Mouse (Mus musculus) embryonic facial prominence, embryonic 14.5 days (tissue): ENCODE measurements around the gene Rpl18. TPM values are rescaled to one million over a fixed set of nuclear protein-coding genes. Genes with fewer than 3 reads are reported as not detected.

Experiments
- ATAC-seq: fragments of 200-750 bp; cut with Nextera tagmentation; 2 replicates; pipeline ENCODE4 v1.8.0; 2017; ENCODE audit warnings: low read depth, moderate number of reproducible peaks, moderate TSS enrichment
- DNase-seq: peaks from one replicate; pipeline ENCODE4 v3.0.0-alpha.2; 2015; ENCODE audit warnings: low spot score
- H3K27ac ChIP-seq: fragments of 300-500 bp; sonication (generic); replicated peaks from 2 replicates; pipeline ENCODE4 v1.5.1; 2014; ENCODE audit warnings: low read depth, mild to moderate bottlenecking, low read length, moderate library complexity
- H3K27me3 ChIP-seq: fragments of 300-500 bp; sonication (generic); replicated peaks from 2 replicates; pipeline ENCODE4 v1.6.1; 2014; ENCODE audit warnings: low read length; ENCODE audit not compliant: control insufficient read depth, insufficient read depth
- H3K36me3 ChIP-seq: fragments of 300-500 bp; sonication (generic); 2 replicates; pipeline ENCODE4 v1.6.1; 2014; ENCODE audit warnings: low read length, mixed read lengths; ENCODE audit not compliant: control insufficient read depth, insufficient read depth
- H3K4me1 ChIP-seq: fragments of 300-500 bp; sonication (generic); 2 replicates; pipeline ENCODE4 v1.6.1; 2014; ENCODE audit warnings: antibody characterized with exemption, low read length; ENCODE audit not compliant: control insufficient read depth, insufficient read depth
- H3K4me2 ChIP-seq: fragments of 300-500 bp; sonication (generic); 2 replicates; pipeline ENCODE4 v1.6.1; 2014; ENCODE audit warnings: low read depth, mild to moderate bottlenecking, low read length, moderate library complexity, mixed read lengths
- H3K4me3 ChIP-seq: fragments of 300-500 bp; sonication (generic); 2 replicates; pipeline ENCODE4 v1.5.1; 2014; ENCODE audit warnings: low read depth, mild to moderate bottlenecking, low read length
- H3K9ac ChIP-seq: fragments of 300-500 bp; sonication (generic); 2 replicates; pipeline ENCODE4 v1.6.1; 2014; ENCODE audit warnings: low read depth, mild to moderate bottlenecking, low read length, moderate library complexity, mixed read lengths
- H3K9me3 ChIP-seq: fragments of 300-500 bp; sonication (generic); 2 replicates; pipeline ENCODE4 v1.6.1; 2016; ENCODE audit warnings: low read length; ENCODE audit not compliant: control insufficient read depth
- WGBS: fragments of 180-500 bp; shearing (Covaris S2); extraction: QIAGEN DNeasy Blood & Tissue Kit; methylation state at CpG from one replicate; pipeline ENCODE4 v1.1.7; 2014; 5-methylcytosine and 5-hydroxymethylcytosine counted together
- polyA plus RNA-seq: library from polyadenylated mRNA; unstranded; fragments of >200 nt; fragmentation: Nextera tagmentation; extraction: Ambion mirVana; gene quantifications from 2 replicates; pipeline ENCODE4 v1.2.1, GENCODE M21; 2014

The Rpl18 gene
- polyA plus RNA-seq, 1 experiment from 2014 or later: 1,204 TPM

DNA sequence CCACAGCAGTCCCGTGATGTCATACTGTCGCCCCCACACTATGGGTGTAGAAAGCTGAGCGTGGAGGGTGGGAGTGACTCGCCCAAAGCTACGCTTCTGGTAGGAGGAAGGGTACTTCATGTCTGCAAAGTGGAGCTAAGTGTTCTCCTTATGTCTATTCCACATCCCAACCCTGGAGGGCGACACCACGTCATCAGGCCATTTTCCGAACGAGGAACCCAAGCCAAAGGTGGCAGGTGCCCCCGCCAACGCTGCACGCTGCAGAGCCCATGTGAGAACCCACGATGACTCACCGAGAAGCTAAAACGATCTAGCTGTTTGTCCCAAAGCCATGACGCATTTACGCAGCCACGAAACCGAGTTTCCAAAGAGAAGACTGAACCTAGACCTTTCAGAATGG is 27.1 kb downstream of the Rpl18 start:
- Histone ChIP-seq H3K4me3 (peak overlapping the region; percentile 31), H3K4me2 (peak overlapping the region; percentile 54), H3K36me3 (no peaks in the 10 kb centered on the region), H3K9ac (peak overlapping the region; percentile 46; the same call in 1 of the 2 replicates), H3K4me1 (no peaks in the 10 kb centered on the region), H3K27me3 (no peaks in the 10 kb centered on the region), H3K27ac (no peak overlapping the region), H3K9me3 (no peaks in the 10 kb centered on the region)
- ATAC-seq (no peak), DNase-seq (no peak)
- 41% methylated on average over 19 of the region's 19 CpGs for WGBS

- no peaks in the 10 kb centered on the region for H3K27me3 ChIP-seq
- H3K9ac ChIP-seq: no peak overlapping the region
- H3K4me3 ChIP-seq: no peak overlapping the region
- no peaks in the 10 kb centered on the region for H3K36me3 ChIP-seq
- ATAC-seq (no peak), DNase-seq (peak; percentile 52)
- no peaks in the 10 kb centered on the region for H3K4me1 ChIP-seq
- H3K4me2 ChIP-seq: no peak overlapping the region
- H3K9me3 ChIP-seq: no peaks in the 10 kb centered on the region
- H3K27ac ChIP-seq: no peak overlapping the region
- WGBS: 41% methylated on average over 2 of the region's 2 CpGs
Measured at GRCm38 (mm10) chr7:45744387-45744786, 29.1 kb downstream of the Rpl18 start.

- no peaks in the 10 kb centered on the region for H3K9me3 ChIP-seq
- H3K4me2 ChIP-seq: no peak overlapping the region
- WGBS: 65% methylated on average over 6 of the region's 6 CpGs
- H3K4me1 ChIP-seq: no peaks in the 10 kb centered on the region
- no peaks in the 10 kb centered on the region for H3K27me3 ChIP-seq
- DNase-seq (no peak), ATAC-seq (no peak)
- H3K4me3 ChIP-seq: no peak overlapping the region
- no peaks in the 10 kb centered on the region for H3K36me3 ChIP-seq
- H3K9ac ChIP-seq: no peak overlapping the region
- H3K27ac ChIP-seq: no peak overlapping the region
Measured at GRCm38 (mm10) chr7:45746518-45746917, 31.3 kb downstream of the Rpl18 start.

DNA sequence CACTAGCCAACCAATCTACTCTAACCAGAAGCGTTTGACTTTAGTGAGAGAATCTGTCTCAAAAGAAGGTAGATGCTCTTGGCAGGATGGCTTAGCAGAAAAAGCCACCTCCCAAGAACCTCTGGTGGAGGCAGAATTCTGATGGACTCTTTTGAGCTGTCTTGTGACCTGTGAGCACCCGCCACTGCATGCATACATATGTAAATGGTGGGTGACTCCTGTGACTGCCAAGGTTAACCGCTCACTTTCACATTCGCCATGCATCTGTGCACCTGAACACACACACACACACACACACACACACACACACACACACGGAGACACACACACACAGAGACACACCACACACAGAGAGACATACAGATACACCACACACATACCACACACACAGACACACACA is 32.2 kb downstream of the Rpl18 start:
- DNase-seq (no peak), ATAC-seq (no peak)
- no peaks in the 10 kb centered on the region for H3K4me1 ChIP-seq
- H3K27me3 ChIP-seq: no peaks in the 10 kb centered on the region
- no peak overlapping the region for H3K4me2 ChIP-seq
- WGBS: 85% methylated on average over 5 of the region's 5 CpGs
- H3K36me3 ChIP-seq: no peaks in the 10 kb centered on the region
- H3K27ac ChIP-seq: no peak overlapping the region
- H3K9ac ChIP-seq: no peak overlapping the region
- H3K4me3 ChIP-seq: no peak overlapping the region
- no peaks in the 10 kb centered on the region for H3K9me3 ChIP-seq

DNA sequence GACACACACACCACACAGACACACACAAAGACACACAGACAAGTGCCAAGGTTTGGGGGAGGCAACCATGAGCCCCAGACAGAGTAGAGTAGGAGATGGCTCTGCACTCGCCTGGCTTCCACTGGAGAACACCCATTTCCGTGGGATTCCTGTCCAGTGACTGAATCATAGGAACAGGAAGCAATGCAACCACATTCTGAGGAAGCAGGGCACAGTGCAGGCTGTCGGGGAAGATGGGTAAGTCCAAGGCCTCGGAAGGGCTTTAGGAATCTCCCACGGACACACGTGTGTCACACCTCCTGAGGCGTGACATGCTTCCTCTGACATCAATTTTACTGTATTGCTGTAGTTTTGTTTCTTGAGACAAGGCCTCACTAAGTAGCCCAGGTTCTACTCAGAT is 32.9 kb downstream of the Rpl18 start:
- WGBS: 80% methylated on average over 7 of the region's 7 CpGs

GRCm38 (mm10) chr7:45749401-45749800 is 34.1 kb downstream of the Rpl18 start:
- Histone ChIP-seq H3K27ac (no peak overlapping the region), H3K36me3 (no peaks in the 10 kb centered on the region), H3K27me3 (no peaks in the 10 kb centered on the region), H3K4me2 (no peak overlapping the region), H3K9me3 (no peaks in the 10 kb centered on the region), H3K4me3 (no peak overlapping the region), H3K4me1 (no peaks in the 10 kb centered on the region), H3K9ac (no peak overlapping the region; the same call in 1 of the 2 replicates)
- DNase-seq: no peak
- ATAC-seq: no peak
- 56% methylated on average over 8 of the region's 10 CpGs for WGBS

More for the DNA sequence above, 32.9 kb downstream of the Rpl18 start:
- Histone ChIP-seq H3K9me3 (no peaks in the 10 kb centered on the region), H3K4me2 (no peak overlapping the region), H3K9ac (no peak overlapping the region), H3K27ac (no peak overlapping the region), H3K4me1 (no peaks in the 10 kb centered on the region), H3K4me3 (no peak overlapping the region), H3K27me3 (no peaks in the 10 kb centered on the region), H3K36me3 (no peaks in the 10 kb centered on the region)
- DNase-seq: no peak
- no peak for ATAC-seq

DNA sequence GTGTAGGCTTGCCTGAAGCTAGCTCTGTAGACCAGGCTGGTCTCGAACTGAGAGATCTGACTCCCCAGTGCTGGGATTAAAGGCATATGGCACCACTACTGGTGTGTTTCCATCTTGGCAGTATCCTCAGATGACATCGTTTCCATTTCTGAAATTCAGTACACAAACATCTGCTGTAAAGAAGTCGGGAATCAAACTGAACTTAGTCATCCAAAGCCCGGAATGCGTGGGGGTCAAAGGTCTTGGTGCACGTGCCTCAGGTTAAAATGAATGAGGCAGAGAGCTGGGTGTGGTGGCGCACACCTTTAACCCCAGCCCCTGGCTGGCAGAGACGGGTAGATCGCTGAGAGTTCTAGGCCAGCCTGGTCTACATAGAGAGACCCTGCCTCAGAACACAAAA is 34.9 kb downstream of the Rpl18 start:
- no peak overlapping the region for H3K9ac ChIP-seq
- no peak overlapping the region for H3K4me3 ChIP-seq
- ATAC-seq: no peak
- no peaks in the 10 kb centered on the region for H3K9me3 ChIP-seq
- WGBS: 58% methylated on average over 9 of the region's 9 CpGs
- no peak overlapping the region for H3K4me2 ChIP-seq
- DNase-seq: no peak
- H3K27me3 ChIP-seq: no peaks in the 10 kb centered on the region
- H3K36me3 ChIP-seq: no peaks in the 10 kb centered on the region
- no peak overlapping the region for H3K27ac ChIP-seq
- no peaks in the 10 kb centered on the region for H3K4me1 ChIP-seq

- Histone ChIP-seq H3K27me3 (peaks cover 31% of the 10 kb centered on the region), H3K36me3 (no peaks in the 10 kb centered on the region), H3K9ac (no peak overlapping the region), H3K4me1 (no peaks in the 10 kb centered on the region), H3K4me3 (no peak overlapping the region), H3K4me2 (no peak overlapping the region), H3K9me3 (no peaks in the 10 kb centered on the region), H3K27ac (no peak overlapping the region)
- 58% methylated on average over 6 of the region's 6 CpGs for WGBS
- DNase-seq: no peak
- no peak for ATAC-seq
Measured at GRCm38 (mm10) chr7:45755703-45756102, 40.4 kb downstream of the Rpl18 start.

DNA sequence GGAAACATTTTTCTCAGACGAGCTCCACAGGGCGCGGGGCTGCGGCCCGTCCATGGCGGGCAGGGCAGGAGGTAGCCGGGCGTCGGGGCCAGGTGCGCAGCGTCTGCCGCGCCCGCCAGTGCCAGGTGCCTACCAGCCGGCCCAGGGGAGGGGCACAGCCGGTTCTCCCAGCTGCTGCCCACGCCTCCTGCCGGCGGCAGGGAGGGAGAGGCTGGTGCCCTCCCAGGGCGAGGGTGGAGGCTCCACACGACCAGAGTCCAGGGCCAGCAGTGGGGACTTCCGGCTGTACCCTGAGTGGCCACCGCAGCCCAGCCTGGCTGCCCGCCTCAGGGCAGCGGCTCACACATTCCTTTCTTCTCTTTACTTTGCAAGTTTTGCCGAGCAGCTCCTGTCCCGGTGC is 44.1 kb downstream of the Rpl18 start:
- DNase-seq (peak; percentile 38), ATAC-seq (peak; percentile 76)
- H3K27me3 ChIP-seq: peaks cover 31% of the 10 kb centered on the region
- peak overlapping the region; percentile 42; the same call in 1 of the 2 replicates for H3K9ac ChIP-seq
- peak overlapping the region; percentile 46 for H3K4me2 ChIP-seq
- no peaks in the 10 kb centered on the region for H3K36me3 ChIP-seq
- H3K27ac ChIP-seq: no peak overlapping the region
- under 1% methylated on average over 10 of the region's 27 CpGs for WGBS
- peak overlapping the region; percentile 18 for H3K4me3 ChIP-seq
- H3K9me3 ChIP-seq: no peaks in the 10 kb centered on the region
- H3K4me1 ChIP-seq: no peaks in the 10 kb centered on the region
